In the genomic region with DNA sequence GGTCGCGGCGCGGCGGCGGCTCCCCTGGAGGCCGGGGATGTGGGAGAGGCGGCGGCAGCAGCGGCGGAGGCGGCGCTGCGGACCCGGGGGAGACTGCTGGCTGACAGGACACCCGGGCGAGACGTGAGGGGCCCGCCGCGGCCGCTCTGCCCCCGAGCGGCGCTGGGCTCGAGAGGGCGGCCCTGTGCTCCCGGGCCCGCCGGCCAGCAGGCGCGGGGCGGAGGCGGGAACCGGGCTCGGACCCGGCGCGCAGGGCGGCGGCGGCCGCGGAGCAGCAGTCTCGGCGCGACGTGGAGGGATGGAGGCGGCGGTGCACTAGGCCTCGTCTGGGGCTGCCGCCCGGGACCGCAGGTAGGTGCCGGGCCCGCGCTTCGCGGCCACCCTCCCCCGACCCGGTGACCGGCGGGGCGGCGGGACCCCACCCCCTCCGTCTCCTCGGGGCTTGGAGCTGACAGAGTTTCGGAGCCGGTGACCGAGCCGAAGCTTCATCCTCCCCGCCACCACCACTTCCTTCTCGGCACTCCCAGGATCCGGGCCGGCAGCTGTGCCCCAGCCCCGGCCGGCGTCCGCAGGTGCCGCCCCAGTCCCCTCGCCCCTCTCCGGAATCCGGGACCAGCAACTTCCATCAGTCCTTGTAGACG, we compare ENCODE assay signal across 8 mouse cellular contexts. TPM values are rescaled to one million over a fixed set of nuclear protein-coding genes. Genes with fewer than 3 reads are reported as not detected.
A peak's percentile ranks its signal among the peaks of the same experiment; 100 is the strongest.
DNase-seq lines count a peak whose midpoint lies in the region; ATAC-seq and TF ChIP-seq lines count a peak whose summit lies in the region.

Gene Vps54, plus strand, starts transcription at position 261 of the 641 bp plus-strand sequence.

- H3K4me2 ChIP-seq in embryonic facial prominence, embryonic 12.5 days (replicated peaks): peak within 1 kb of the TSS; percentile 63
- peak within 1 kb of the TSS; percentile 60 for H3K4me2 ChIP-seq in limb, embryonic 15.5 days
- peak within 1 kb of the TSS; percentile 61 for H3K4me2 ChIP-seq in midbrain, embryonic 16.5 days (ENCODE audit: low read length)

- H3K9me3 ChIP-seq in embryonic facial prominence, embryonic 12.5 days: no peaks in the 10 kb centered on the region
- no peaks in the 10 kb centered on the region for H3K9me3 ChIP-seq in limb, embryonic 15.5 days
- H3K9me3 ChIP-seq in midbrain, embryonic 16.5 days (replicated peaks; ENCODE audit: control insufficient read depth, low read length, poor library complexity, severe bottlenecking): no peaks in the 10 kb centered on the region

- no peaks in the 10 kb centered on the region; the same call in 1 of the 2 replicates for H3K79me2 ChIP-seq in heart, adult 2 months (replicated peaks; ENCODE audit: control insufficient read depth, insufficient read depth, low read length)

- no peak for TF ChIP-seq EP300 in heart, adult 2 months (IDR thresholded peaks at IDR 0.05; ENCODE audit: insufficient read depth, low read depth, low read length)

- no peaks in the 10 kb centered on the region for H3K27me3 ChIP-seq in embryonic facial prominence, embryonic 12.5 days
- H3K27me3 ChIP-seq in heart, adult 2 months (ENCODE audit: control insufficient read depth, insufficient read depth, low read length): no peaks in the 10 kb centered on the region
- H3K27me3 ChIP-seq in kidney, adult 2 months (replicated peaks; ENCODE audit: control insufficient read depth, insufficient read depth, low read length): no peaks in the 10 kb centered on the region
- H3K27me3 ChIP-seq in limb, embryonic 15.5 days: no peaks in the 10 kb centered on the region
- H3K27me3 ChIP-seq in midbrain, embryonic 16.5 days (ENCODE audit: control insufficient read depth, insufficient read depth, low read depth, low read length): no peaks in the 10 kb centered on the region

- no peak for TF ChIP-seq CTCF in heart, adult 2 months (IDR thresholded peaks at IDR 0.05)
- no peak for TF ChIP-seq CTCF in kidney, adult 2 months (conservative IDR thresholded peaks at IDR 0.05; ENCODE audit: insufficient read depth, insufficient read length, low read depth, low read length)

- H3K36me3 ChIP-seq in embryonic facial prominence, embryonic 12.5 days: no peaks in the 10 kb centered on the region
- peaks cover 13% of the 10 kb centered on the region for H3K36me3 ChIP-seq in heart, adult 2 months (ENCODE audit: control insufficient read depth, insufficient read depth, low read length)
- H3K36me3 ChIP-seq in kidney, adult 2 months (ENCODE audit: control insufficient read depth, insufficient read depth, low read length): no peaks in the 10 kb centered on the region
- no peaks in the 10 kb centered on the region for H3K36me3 ChIP-seq in limb, embryonic 15.5 days
- no peaks in the 10 kb centered on the region for H3K36me3 ChIP-seq in midbrain, embryonic 16.5 days (ENCODE audit: control insufficient read depth, insufficient read depth, low read length)

- WGBS in embryonic facial prominence, embryonic 12.5 days: under 1% methylated on average over 73 of the region's 84 CpGs
- WGBS in heart, adult 2 months: under 1% methylated on average over 60 of the region's 84 CpGs
- WGBS in kidney, adult 2 months: under 1% methylated on average over 73 of the region's 84 CpGs
- WGBS in limb, embryonic 15.5 days: 0% methylated on average over 36 of the region's 84 CpGs
- under 1% methylated on average over 18 of the region's 84 CpGs for WGBS in midbrain, embryonic 16.5 days

- peak; percentile 13 for DNase-seq in retina, adult 2 months (ENCODE audit: low read depth, low spot score)
- DNase-seq in retina, postnatal 1 day: no peak
- DNase-seq in heart, adult 2 months: peak; percentile 83
- DNase-seq in kidney, adult 2 months: peak; percentile 64
- DNase-seq in spleen, postnatal 4 days (ENCODE audit: low spot score in 2 of 2): peak; percentile 64 to 85

- no peak for TF ChIP-seq POLR2A in heart, adult 2 months (IDR thresholded peaks at IDR 0.05; ENCODE audit: insufficient read depth, low read depth, low read length)
- TF ChIP-seq POLR2A in kidney, adult 2 months (IDR thresholded peaks at IDR 0.05; ENCODE audit: low read depth, low read length): no peak

- peak within 1 kb of the TSS; percentile 81 for H3K4me3 ChIP-seq in embryonic facial prominence, embryonic 12.5 days
- H3K4me3 ChIP-seq in heart, adult 2 months: peak within 1 kb of the TSS; percentile 72
- H3K4me3 ChIP-seq in kidney, adult 2 months (ENCODE audit: insufficient read depth, low read depth, low read length): peak within 1 kb of the TSS; percentile 75
- peak within 1 kb of the TSS; percentile 89 for H3K4me3 ChIP-seq in limb, embryonic 15.5 days
- peak within 1 kb of the TSS; percentile 96 for H3K4me3 ChIP-seq in midbrain, embryonic 16.5 days (ENCODE audit: low read depth, low read length)

- peaks cover 4% of the 10 kb centered on the region; the same call in 1 of the 2 replicates for H3K4me1 ChIP-seq in embryonic facial prominence, embryonic 12.5 days
- H3K4me1 ChIP-seq in heart, adult 2 months (ENCODE audit: control insufficient read depth, insufficient read depth, low read length): peaks cover 5% of the 10 kb centered on the region
- H3K4me1 ChIP-seq in kidney, adult 2 months (ENCODE audit: control insufficient read depth, insufficient read depth, low read length): peaks cover 23% of the 10 kb centered on the region
- peaks cover 5% of the 10 kb centered on the region; the same call in 1 of the 2 replicates for H3K4me1 ChIP-seq in limb, embryonic 15.5 days
- H3K4me1 ChIP-seq in midbrain, embryonic 16.5 days (ENCODE audit: control insufficient read depth, insufficient read depth, low read length): peaks cover 26% of the 10 kb centered on the region

- H3K9ac ChIP-seq in embryonic facial prominence, embryonic 12.5 days: peak within 1 kb of the TSS; percentile 99
- H3K9ac ChIP-seq in heart, adult 2 months (ENCODE audit: low read depth, low read length): peak within 1 kb of the TSS; percentile 93
- peak within 1 kb of the TSS; percentile 98 for H3K9ac ChIP-seq in limb, embryonic 15.5 days
- peak within 1 kb of the TSS; percentile 98 for H3K9ac ChIP-seq in midbrain, embryonic 16.5 days (ENCODE audit: low read depth, low read length)

- H3K27ac ChIP-seq in embryonic facial prominence, embryonic 12.5 days: peak within 1 kb of the TSS; percentile 97
- peak within 1 kb of the TSS; percentile 95 for H3K27ac ChIP-seq in heart, adult 2 months
- peak within 1 kb of the TSS; percentile 95 for H3K27ac ChIP-seq in kidney, adult 2 months (ENCODE audit: insufficient read depth, low read depth, low read length)
- peak within 1 kb of the TSS; percentile 98 for H3K27ac ChIP-seq in limb, embryonic 15.5 days
- peak within 1 kb of the TSS; percentile 97 for H3K27ac ChIP-seq in midbrain, embryonic 16.5 days (ENCODE audit: low read length)

- intact Hi-C loops in heart, adult 2 months (cut with DNase I): loop anchor here (2.0 to 5.0 kb wide), 3 partner anchors 133 to 322 kb away; partner anchors contain the start of gene Ugp2

- peak; percentile 80 for ATAC-seq in embryonic facial prominence, embryonic 12.5 days (ENCODE audit: insufficient number of reproducible peaks, insufficient read depth, low FRiP score, low TSS enrichment)
- peak; percentile 79 for ATAC-seq in limb, embryonic 15.5 days (ENCODE audit: insufficient number of reproducible peaks, low FRiP score, low TSS enrichment, low read depth)
- peak; percentile 89 for ATAC-seq in midbrain, embryonic 16.5 days

RNA-seq across cellular contexts. Expression of gene Vps54, which starts in this region (rescaled TPM):
- polyA plus RNA-seq in embryonic facial prominence, embryonic 12.5 days (2016; fragmentation: Nextera tagmentation; extraction: Ambion mirVana): 19.2 and 20.7 TPM in 2 replicates
- total RNA-seq in heart, adult 2 months (2021): 10 to 100 TPM; 17.8 to 18.8 TPM
- polyA plus RNA-seq in heart, adult 2 months (2012; rRNA removed): 7.9 and 17.0 TPM in 2 replicates
- polyA plus RNA-seq in kidney, adult 2 months (2012; rRNA removed): 11.8 and 13.3 TPM in 2 replicates
- 9.8 and 12.0 TPM in 2 replicates for polyA plus RNA-seq in limb, embryonic 15.5 days (2015; fragmentation: Nextera tagmentation; extraction: Ambion mirVana)
- 10.3 TPM in 2 replicates for polyA plus RNA-seq in midbrain, embryonic 16.5 days (2015; fragmentation: Nextera tagmentation; extraction: Ambion mirVana)
